Mouse (Mus musculus): Measurements from ENCODE around the gene Dlg2.

- TF ChIP-seq CTCF (IDR thresholded peaks at IDR 0.05; ENCODE audit: insufficient read depth, low read length) (no peak), POLR2A (IDR thresholded peaks at IDR 0.05; ENCODE audit: borderline replicate concordance, extremely low read depth, low read depth, low read length) (no peak)
Measured at GRCm38 (mm10) chr7:91412109-91412508, 935.6 kb downstream of the Dlg2 start.
